Mouse (Mus musculus) G1E (cell line): Measurements from ENCODE around the gene Akap7.

Source experiments
- CTCF ChIP-seq: IDR thresholded peaks from 2 replicates; pipeline ENCODE4 v1.5.1; 2012; ENCODE audit warnings: low read depth, low read length, inconsistent platforms, mixed read lengths
- GATA1 ChIP-seq: IDR thresholded peaks from 2 replicates; pipeline ENCODE4 v1.6.1; 2012; ENCODE audit warnings: borderline replicate concordance, low read length, inconsistent platforms, mixed read lengths
- GATA2 ChIP-seq: IDR thresholded peaks from 2 replicates; pipeline ENCODE4 v1.6.1; 2012; ENCODE audit warnings: low read depth, low read length, inconsistent platforms, borderline replicate concordance

GRCm38 (mm10) chr10:25128455-25128863 lies 179.2 kb downstream of the Akap7 start:
- TF ChIP-seq CTCF: no peak
- no peak for TF ChIP-seq GATA1
- no peak for TF ChIP-seq GATA2
